Mouse (Mus musculus) lung, postnatal 0 days (tissue): Measurements from ENCODE around the gene Olfr1344. TPM values are rescaled to one million over a fixed set of nuclear protein-coding genes. Genes with fewer than 3 reads are reported as not detected.

ENCODE experiments used
- ATAC-seq: fragments of 200-750 bp; cut with Nextera tagmentation; 2 replicates; pipeline ENCODE4 v1.8.0; 2017; ENCODE audit warnings: moderate library complexity
- DNase-seq: peaks from one replicate; pipeline ENCODE4 v3.0.0-alpha.2; 2016; ENCODE audit warnings: low spot score
- H3K27ac ChIP-seq: fragments of 300-500 bp; sonication (generic); 2 replicates; pipeline ENCODE4 v1.5.1; 2014; ENCODE audit warnings: antibody characterized with exemption, mild to moderate bottlenecking, low read length, mixed read lengths
- H3K27me3 ChIP-seq: fragments of 300-500 bp; sonication (generic); replicated peaks from 2 replicates; pipeline ENCODE4 v1.6.1; 2014; ENCODE audit warnings: low read length, mixed read lengths; ENCODE audit not compliant: insufficient read depth
- H3K36me3 ChIP-seq: fragments of 300-500 bp; sonication (generic); 2 replicates; pipeline ENCODE4 v1.6.1; 2014; ENCODE audit warnings: low read length, mixed read lengths; ENCODE audit not compliant: insufficient read depth
- H3K4me1 ChIP-seq: fragments of 300-500 bp; sonication (generic); 2 replicates; pipeline ENCODE4 v1.6.1; 2014; ENCODE audit warnings: antibody characterized with exemption, low read depth, low read length, mixed read lengths; ENCODE audit not compliant: insufficient read depth
- H3K4me2 ChIP-seq: fragments of 300-500 bp; sonication (generic); replicated peaks from 2 replicates; pipeline ENCODE4 v1.6.1; 2014; ENCODE audit warnings: low read depth, mild to moderate bottlenecking, low read length, moderate library complexity, mixed read lengths
- H3K4me3 ChIP-seq: fragments of 300-500 bp; sonication (generic); 2 replicates; pipeline ENCODE4 v1.5.1; 2014; ENCODE audit warnings: low read depth, low read length
- H3K9ac ChIP-seq: fragments of 300-500 bp; sonication (generic); replicated peaks from 2 replicates; pipeline ENCODE4 v1.6.1; 2014; ENCODE audit warnings: low read depth, mild to moderate bottlenecking
- H3K9me3 ChIP-seq: fragments of 300-500 bp; sonication (generic); 2 replicates; pipeline ENCODE4 v1.6.1; 2016; ENCODE audit warnings: low read length, mixed read lengths
- CTCF ChIP-seq: IDR thresholded peaks from 2 replicates; pipeline ENCODE4 v1.5.1; 2016; ENCODE audit warnings: antibody characterized with exemption, mild to moderate bottlenecking
- EP300 ChIP-seq: IDR thresholded peaks from 2 replicates; pipeline ENCODE4 v1.6.1; 2016; ENCODE audit warnings: antibody characterized with exemption, mild to moderate bottlenecking, control low read depth
- WGBS: fragments of 180-500 bp; shearing (Covaris S2); extraction: QIAGEN DNeasy Blood & Tissue Kit; methylation state at CpG from one replicate; pipeline ENCODE4 v1.1.7; 2014; 5-methylcytosine and 5-hydroxymethylcytosine counted together
- polyA plus RNA-seq: library from polyadenylated mRNA; unstranded; fragments of >200 nt; fragmentation: Nextera tagmentation; extraction: Ambion mirVana; gene quantifications from 2 replicates; pipeline ENCODE4 v1.2.1, GENCODE M21; 2015

The Olfr1344 gene
- polyA plus RNA-seq, 1 experiment from 2014 or later, result not detected

DNA sequence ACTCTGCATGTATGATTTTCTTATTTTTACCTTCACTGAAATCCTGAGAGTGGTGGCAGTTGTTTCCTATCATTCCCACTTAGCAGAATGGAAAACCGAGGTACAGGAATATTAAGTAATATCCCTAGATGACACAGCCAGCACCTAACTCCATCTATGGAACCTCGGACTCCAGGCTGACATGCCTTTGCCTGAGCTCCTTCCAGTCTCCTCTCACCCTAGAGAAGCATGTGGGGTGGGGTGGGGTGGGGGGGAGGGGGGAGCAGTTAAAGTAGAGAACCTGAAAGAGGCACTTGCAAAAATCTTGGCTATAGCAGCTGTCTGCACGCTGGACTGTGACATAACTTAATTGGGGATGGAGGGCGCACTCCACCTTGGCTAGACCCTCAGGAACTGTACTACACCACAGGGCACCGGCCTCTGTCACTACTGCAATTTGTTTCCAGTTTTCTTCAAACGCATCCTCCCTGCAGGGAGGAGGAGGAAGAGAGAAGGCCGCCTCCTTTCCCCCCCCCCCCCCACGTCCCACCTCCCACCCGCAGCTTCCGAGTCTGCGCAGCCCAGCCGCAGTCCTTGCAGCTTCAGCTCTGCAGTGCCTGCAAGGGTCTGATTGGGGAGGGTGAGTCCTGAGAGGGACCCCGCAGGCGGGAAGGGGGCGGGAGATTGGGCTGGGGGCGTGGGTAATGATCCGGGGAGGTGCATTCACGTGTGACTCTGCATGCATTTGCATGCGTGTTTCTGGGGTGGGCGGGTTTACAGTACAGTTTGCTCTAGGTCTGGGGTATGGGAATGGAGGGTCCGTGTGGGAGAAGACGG is 23.7 kb upstream of the Olfr1344 start:
- no peaks in the 10 kb centered on the region for H3K4me1 ChIP-seq
- no peak overlapping the region for H3K9ac ChIP-seq
- no peak overlapping the region for H3K4me2 ChIP-seq
- H3K36me3 ChIP-seq, result no peaks in the 10 kb centered on the region
- no peak overlapping the region for H3K4me3 ChIP-seq
- H3K9me3 ChIP-seq, result no peaks in the 10 kb centered on the region
- no peak for TF ChIP-seq CTCF
- TF ChIP-seq EP300, result no peak
- H3K27ac ChIP-seq, result no peak overlapping the region
- no peak for DNase-seq
- H3K27me3 ChIP-seq, result no peaks in the 10 kb centered on the region
- 11% methylated on average over 21 of the region's 22 CpGs for WGBS
- ATAC-seq, result no peak

DNA sequence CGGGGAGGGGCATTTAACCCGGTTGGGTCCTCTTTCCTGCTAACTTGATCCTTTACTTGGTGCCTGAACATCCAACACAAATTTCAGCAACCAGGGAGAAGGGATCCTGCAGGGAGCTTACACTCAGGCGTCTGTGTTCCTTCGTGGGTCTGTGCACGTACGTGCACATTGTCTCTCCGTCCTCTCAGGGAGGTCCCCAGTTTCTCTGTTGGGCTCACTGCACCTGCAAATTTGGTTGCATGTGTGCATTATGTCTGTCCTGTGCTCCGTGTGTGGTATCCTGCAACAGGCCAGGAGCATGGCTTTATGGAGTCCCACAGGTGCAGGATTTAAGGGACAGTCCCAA is 23.1 kb upstream of the Olfr1344 start:
- WGBS, result 14% methylated on average over 8 of the region's 8 CpGs
- no peaks in the 10 kb centered on the region for H3K9me3 ChIP-seq
- H3K36me3 ChIP-seq, result no peaks in the 10 kb centered on the region
- DNase-seq, result no peak
- no peak overlapping the region for H3K4me3 ChIP-seq
- H3K9ac ChIP-seq, result no peak overlapping the region
- no peak for ATAC-seq
- H3K4me2 ChIP-seq, result no peak overlapping the region
- no peak for TF ChIP-seq EP300
- TF ChIP-seq CTCF, result no peak
- no peak overlapping the region for H3K27ac ChIP-seq
- H3K4me1 ChIP-seq, result no peaks in the 10 kb centered on the region
- no peaks in the 10 kb centered on the region for H3K27me3 ChIP-seq

- Histone ChIP-seq H3K4me1 (no peaks in the 10 kb centered on the region), H3K9me3 (no peaks in the 10 kb centered on the region), H3K36me3 (no peaks in the 10 kb centered on the region), H3K4me3 (no peak overlapping the region), H3K9ac (no peak overlapping the region), H3K4me2 (no peak overlapping the region), H3K27me3 (no peaks in the 10 kb centered on the region), H3K27ac (no peak overlapping the region)
- TF ChIP-seq CTCF, result no peak
- DNase-seq, result no peak
- WGBS, result 79% methylated on average over 6 of the region's 6 CpGs
- no peak for ATAC-seq
Observed at GRCm38 (mm10) chr7:6419894-6420293, 18.6 kb upstream of the Olfr1344 start.

GRCm38 (mm10) chr7:6429381-6429780 is 9.1 kb upstream of the Olfr1344 start:
- Histone ChIP-seq H3K27me3 (no peaks in the 10 kb centered on the region), H3K27ac (no peak overlapping the region), H3K4me3 (no peak overlapping the region), H3K9ac (no peak overlapping the region), H3K4me1 (no peaks in the 10 kb centered on the region), H3K9me3 (no peaks in the 10 kb centered on the region), H3K4me2 (no peak overlapping the region), H3K36me3 (no peaks in the 10 kb centered on the region)
- TF ChIP-seq CTCF (0 out of 2 replicates have a peak, but pooled peaks have one; percentile 13), EP300 (no peak)
- no peak for DNase-seq
- no peak for ATAC-seq
- WGBS, result 79% methylated on average over 3 of the region's 3 CpGs

GRCm38 (mm10) chr7:6430342-6430741 is 8.1 kb upstream of the Olfr1344 start:
- Histone ChIP-seq H3K4me1 (no peaks in the 10 kb centered on the region), H3K36me3 (no peaks in the 10 kb centered on the region), H3K9me3 (no peaks in the 10 kb centered on the region), H3K4me2 (no peak overlapping the region), H3K9ac (no peak overlapping the region), H3K27me3 (no peaks in the 10 kb centered on the region), H3K27ac (no peak overlapping the region), H3K4me3 (no peak overlapping the region)
- 40% methylated on average over 2 of the region's 2 CpGs for WGBS
- TF ChIP-seq CTCF (peak; percentile 62), EP300 (no peak)
- ATAC-seq (no peak), DNase-seq (peak; percentile 6)

- 58% methylated on average over 2 of the region's 2 CpGs for WGBS
- H3K4me3 ChIP-seq, result no peak overlapping the region
- no peak overlapping the region for H3K4me2 ChIP-seq
- no peak for ATAC-seq
- H3K9me3 ChIP-seq, result no peaks in the 10 kb centered on the region
- DNase-seq, result no peak
- TF ChIP-seq CTCF, result no peak
- no peak for TF ChIP-seq EP300
- H3K9ac ChIP-seq, result no peak overlapping the region
- no peak overlapping the region for H3K27ac ChIP-seq
- H3K4me1 ChIP-seq, result no peaks in the 10 kb centered on the region
- H3K27me3 ChIP-seq, result no peaks in the 10 kb centered on the region
- no peaks in the 10 kb centered on the region for H3K36me3 ChIP-seq
Observed at GRCm38 (mm10) chr7:6441173-6441572, 2.7 kb downstream of the Olfr1344 start.

DNA sequence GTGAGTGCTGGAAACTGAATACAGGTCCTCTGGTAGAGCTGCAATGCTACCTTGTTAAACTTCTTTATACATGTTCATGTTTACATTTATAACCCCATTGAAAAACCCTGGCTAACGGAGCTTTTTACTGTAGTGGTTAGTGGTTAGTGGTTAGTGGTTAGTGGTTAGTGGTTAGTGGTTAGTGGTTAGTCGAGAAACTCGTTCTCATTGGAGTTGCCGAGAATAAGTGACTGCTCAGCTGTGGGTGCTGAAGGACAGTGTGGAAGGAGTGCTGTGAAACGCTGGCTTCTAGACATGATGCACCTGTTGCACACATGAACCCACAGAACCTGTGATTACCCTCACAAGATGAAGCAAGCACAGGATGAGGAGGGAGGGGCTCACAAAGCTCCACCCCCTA is 9.3 kb downstream of the Olfr1344 start:
- H3K4me3 ChIP-seq, result no peak overlapping the region
- WGBS, result 82% methylated on average over 5 of the region's 5 CpGs

More for the DNA sequence above, 9.3 kb downstream of the Olfr1344 start:
- ATAC-seq, result no peak
- no peaks in the 10 kb centered on the region for H3K4me1 ChIP-seq
- H3K9me3 ChIP-seq, result no peaks in the 10 kb centered on the region
- no peaks in the 10 kb centered on the region for H3K36me3 ChIP-seq
- no peaks in the 10 kb centered on the region for H3K27me3 ChIP-seq
- H3K9ac ChIP-seq, result no peak overlapping the region
- H3K4me2 ChIP-seq, result no peak overlapping the region
- no peak for TF ChIP-seq EP300
- TF ChIP-seq CTCF, result no peak
- H3K27ac ChIP-seq, result no peak overlapping the region
- DNase-seq, result no peak
